Mouse (Mus musculus) heart, postnatal 0 days (tissue): ENCODE data around the gene Cux2.

Source experiments
- CTCF ChIP-seq: IDR thresholded peaks from 2 replicates; pipeline ENCODE4 v1.5.1; 2016; ENCODE audit warnings: antibody characterized with exemption, control low read depth, low read depth
- EP300 ChIP-seq: IDR thresholded peaks from 2 replicates; pipeline ENCODE4 v1.6.1; 2016; ENCODE audit warnings: antibody characterized with exemption, low read depth

GRCm38 (mm10) chr5:122083282-122083681, 33.4 kb upstream of the Cux2 start:
- TF ChIP-seq CTCF (no peak), EP300 (no peak)
